22 mouse cellular contexts compared by ENCODE assay signal in the genomic region with DNA sequence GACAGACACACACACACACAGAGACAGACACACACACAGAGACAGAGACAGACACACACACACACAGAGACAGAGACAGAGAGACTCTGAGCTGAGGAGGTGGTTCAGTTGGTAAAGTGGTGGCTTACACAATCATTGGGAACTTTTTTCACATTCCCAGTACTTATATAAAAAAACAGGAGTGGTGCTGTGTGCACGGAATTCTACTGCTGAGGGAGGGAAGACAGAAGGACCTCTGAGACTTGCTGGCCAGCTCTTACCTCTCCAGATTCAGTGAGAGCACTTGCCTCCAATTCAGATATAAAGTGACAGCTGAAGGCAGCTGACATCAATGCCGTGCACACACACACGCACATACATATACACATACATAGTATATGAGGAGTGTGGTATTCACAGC. TPM values are rescaled to one million over a fixed set of nuclear protein-coding genes. Genes with fewer than 3 reads are reported as not detected.
DNase-seq lines count a peak whose midpoint lies in the region; ATAC-seq and TF ChIP-seq lines count a peak whose summit lies in the region.
"Had no signal": no experiment of that assay in that cellular context is flagged by ENCODE, and none has a peak within 500 bp of the region (broad histone marks: within the 10 kb centered on the region; RNA-seq: fewer than 3 reads in every experiment).

No protein-coding gene starts in this region.

- H3K4me3 ChIP-seq in left cerebral cortex, adult 2 months, result no peak overlapping the region
- no peak overlapping the region for H3K4me3 ChIP-seq in lung, postnatal 0 days (ENCODE audit: low read depth, low read length)
- H3K4me3 ChIP-seq in cortical plate, adult 2 months (ENCODE audit: insufficient read depth, low read length), result no peak overlapping the region
- no peak overlapping the region for H3K4me3 ChIP-seq in gastrocnemius, adult 2 months
- H3K4me3 ChIP-seq: embryonic facial prominence, embryonic 12.5 days; embryonic facial prominence, embryonic 15.5 days; hindbrain, embryonic 12.5 days; hindbrain, embryonic 15.5 days had no signal

- peaks cover 4% of the 10 kb centered on the region; the same call in 1 of the 2 replicates for H3K4me1 ChIP-seq in lung, postnatal 0 days (ENCODE audit: insufficient read depth, low read depth, low read length)
- H3K4me1 ChIP-seq in cortical plate, adult 2 months (ENCODE audit: control insufficient read depth, insufficient read depth, low read length), result peaks cover 21% of the 10 kb centered on the region
- H3K4me1 ChIP-seq: embryonic facial prominence, embryonic 12.5 days; embryonic facial prominence, embryonic 15.5 days had no signal

- 47% methylated on average over 3 of the region's 3 CpGs for WGBS in lung, postnatal 0 days

- no peak overlapping the region for H3K9ac ChIP-seq in lung, postnatal 0 days (replicated peaks; ENCODE audit: low read depth)
- H3K9ac ChIP-seq: embryonic facial prominence, embryonic 12.5 days; embryonic facial prominence, embryonic 15.5 days; forebrain, postnatal 0 days; hindbrain, embryonic 12.5 days; hindbrain, embryonic 15.5 days had no signal

- 0 out of 2 replicates have a peak, but pooled peaks have one; percentile 21 for TF ChIP-seq EP300 in lung, postnatal 0 days (IDR thresholded peaks at IDR 0.05)

- no peak for TF ChIP-seq CTCF in left cerebral cortex, adult 2 months (IDR thresholded peaks at IDR 0.05)
- no peak for TF ChIP-seq CTCF in lung, postnatal 0 days (IDR thresholded peaks at IDR 0.05)
- no peak for TF ChIP-seq CTCF in cortical plate, adult 2 months (IDR thresholded peaks at IDR 0.05; ENCODE audit: extremely low read depth, insufficient read depth, low read length)
- TF ChIP-seq CTCF in gastrocnemius, adult 2 months (IDR thresholded peaks at IDR 0.05), result no peak

- no peaks in the 10 kb centered on the region for H3K27me3 ChIP-seq in lung, postnatal 0 days (replicated peaks; ENCODE audit: insufficient read depth, low read length)
- H3K27me3 ChIP-seq: embryonic facial prominence, embryonic 12.5 days; embryonic facial prominence, embryonic 15.5 days; hindbrain, embryonic 15.5 days had no signal

- TF ChIP-seq POLR2A in cortical plate, adult 2 months (IDR thresholded peaks at IDR 0.05; ENCODE audit: extremely low read depth, insufficient read depth, low read length), result no peak

- peak overlapping the region; percentile 86 for H3K27ac ChIP-seq in left cerebral cortex, adult 2 months
- H3K27ac ChIP-seq in lung, postnatal 0 days (ENCODE audit: low read length), result no peak overlapping the region
- H3K27ac ChIP-seq in cortical plate, adult 2 months (ENCODE audit: insufficient read depth, low read length), result peak overlapping the region; percentile 84
- no peak overlapping the region for H3K27ac ChIP-seq in gastrocnemius, adult 2 months
- H3K27ac ChIP-seq: embryonic facial prominence, embryonic 12.5 days; embryonic facial prominence, embryonic 15.5 days; hindbrain, embryonic 12.5 days; hindbrain, embryonic 15.5 days had no signal

- no peak for DNase-seq in left cerebral cortex, adult 2 months (ENCODE audit: extremely low spot score in 1 of 2, low spot score in 2 of 2)
- no peak for DNase-seq in left cerebral cortex, postnatal 14 days (ENCODE audit: low spot score in 2 of 2)
- peak; percentile 77 for DNase-seq in lung, postnatal 0 days (ENCODE audit: low spot score)
- DNase-seq in lung, postnatal 10 days, result no peak
- peak; percentile 52 for DNase-seq in brain, adult 2 months (ENCODE audit: low read depth, low spot score)
- no peak for DNase-seq in gastrocnemius, adult 2 months
- DNase-seq: adrenal gland, adult 2 months; adrenal gland, postnatal 14 days; cerebellum, adult 18-20 months; cerebellum, adult 9-10 months; cerebellum, postnatal 14 days; forebrain, postnatal 0 days; gastrocnemius, postnatal 14 days; heart, adult 11 months had no signal

- H3K9me3 ChIP-seq in lung, postnatal 0 days (ENCODE audit: low read length), result no peaks in the 10 kb centered on the region
- H3K9me3 ChIP-seq: embryonic facial prominence, embryonic 12.5 days; embryonic facial prominence, embryonic 15.5 days; hindbrain, embryonic 12.5 days; hindbrain, embryonic 15.5 days had no signal

- no peaks in the 10 kb centered on the region for H3K36me3 ChIP-seq in lung, postnatal 0 days (ENCODE audit: insufficient read depth, low read length)
- H3K36me3 ChIP-seq: embryonic facial prominence, embryonic 12.5 days; embryonic facial prominence, embryonic 15.5 days; hindbrain, embryonic 12.5 days; hindbrain, embryonic 15.5 days had no signal

- no peak overlapping the region for H3K4me2 ChIP-seq in lung, postnatal 0 days (replicated peaks; ENCODE audit: low read depth, low read length)
- H3K4me2 ChIP-seq: embryonic facial prominence, embryonic 12.5 days; embryonic facial prominence, embryonic 15.5 days; heart, embryonic 11.5 days; hindbrain, embryonic 12.5 days; hindbrain, embryonic 15.5 days had no signal

- peak; percentile 82 for ATAC-seq in lung, postnatal 0 days
- ATAC-seq: CD4-positive, CD25-positive, alpha-beta regulatory T cell, adult 4 months; forebrain, embryonic 14.5 days; forebrain, postnatal 0 days had no signal

- intact Hi-C loops in left cerebral cortex, adult 2 months (cut with DNase I), result loop anchor here (1.0 to 5.0 kb wide), 4 partner anchors 15 to 120 kb away; no protein-coding TSS in a partner anchor
- intact Hi-C loops in left cerebral cortex, postnatal 14 days (cut with DNase I), result no loop called here
- intact Hi-C loops in gastrocnemius, adult 2 months (cut with DNase I), result no loop called here

RNA-seq across cellular contexts. Expression of a gene that starts 34.1 kb away (rescaled TPM):
- 100 to 1,000 TPM; 283 to 310 TPM for total RNA-seq in left cerebral cortex, adult 2 months (2021)
- 100 to 1,000 TPM; 287 to 352 TPM for total RNA-seq in left cerebral cortex, postnatal 14 days (2021)
- polyA plus RNA-seq in lung, postnatal 0 days (2015; fragmentation: Nextera tagmentation; extraction: Ambion mirVana), result 77.6 and 77.9 TPM in 2 replicates
- 353 and 368 TPM in 2 replicates for polyA plus RNA-seq in cortical plate, adult 2 months (2012; rRNA removed)
- 100 to 1,000 TPM in 1 of 2 experiments, 10 to 100 TPM in 1; 33.5 to 115 TPM for total RNA-seq in gastrocnemius, adult 2 months (2021)

Comparison
In these comparisons a context has a peak if more than half of its experiments do, and no peak if none do; other contexts are left out.
1. DNase-seq: peak in lung, postnatal 0 days (single experiment) and brain, adult 2 months (single experiment); none in left cerebral cortex, adult 2 months (0 of 2), left cerebral cortex, postnatal 14 days (0 of 2), lung, postnatal 10 days (single experiment) and gastrocnemius, adult 2 months (single experiment).
2. H3K27ac ChIP-seq: peak in left cerebral cortex, adult 2 months (single experiment) and cortical plate, adult 2 months (single experiment); none in lung, postnatal 0 days (single experiment) and gastrocnemius, adult 2 months (single experiment).